Mouse (Mus musculus) left cerebral cortex, adult 11 months (tissue): ENCODE results near the gene Dmd.
A peak's percentile ranks its signal among the peaks of the same experiment; 100 is the strongest.

Experiments used
- DNase-seq: peaks from one replicate; pipeline ENCODE4 v3.0.0; 2022; ENCODE audit warnings: low spot score

Gene Dmd

GRCm38 (mm10) chrX:85048141-85049110 is 2099.8 kb downstream of the Dmd start:
- DNase-seq = no peak

- no peak for DNase-seq
Measured at GRCm38 (mm10) chrX:85049593-85049992, 2100.9 kb downstream of the Dmd start.

- DNase-seq = no peak
Measured at GRCm38 (mm10) chrX:85073602-85074001, 2124.9 kb downstream of the Dmd start.

GRCm38 (mm10) chrX:85076845-85077244 is 2128.2 kb downstream of the Dmd start:
- DNase-seq = no peak

- DNase-seq = no peak
Measured at GRCm38 (mm10) chrX:85077605-85078004, 2128.9 kb downstream of the Dmd start.

GRCm38 (mm10) chrX:85079174-85079573 is 2130.5 kb downstream of the Dmd start:
- DNase-seq = no peak

- peak; percentile 7 for DNase-seq
Measured at GRCm38 (mm10) chrX:85084237-85085153, 2135.8 kb downstream of the Dmd start.

- DNase-seq = no peak
Measured at GRCm38 (mm10) chrX:85089506-85089905, 2140.8 kb downstream of the Dmd start.

- no peak for DNase-seq
Measured at GRCm38 (mm10) chrX:85093354-85093753, 2144.7 kb downstream of the Dmd start.

GRCm38 (mm10) chrX:85098691-85099090 is 2150.0 kb downstream of the Dmd start:
- no peak for DNase-seq

GRCm38 (mm10) chrX:85112418-85112817 is 2163.7 kb downstream of the Dmd start:
- no peak for DNase-seq

GRCm38 (mm10) chrX:85132706-85133105 is 2184.0 kb downstream of the Dmd start:
- DNase-seq = no peak

GRCm38 (mm10) chrX:85137293-85137692 is 2188.6 kb downstream of the Dmd start:
- no peak for DNase-seq

- no peak for DNase-seq
Measured at GRCm38 (mm10) chrX:85171264-85171663, 2222.6 kb downstream of the Dmd start.

- DNase-seq = no peak
Measured at GRCm38 (mm10) chrX:85187565-85187964, 2238.9 kb downstream of the Dmd start.

GRCm38 (mm10) chrX:85193856-85194255 is 2245.2 kb downstream of the Dmd start:
- no peak for DNase-seq

- no peak for DNase-seq
Measured at GRCm38 (mm10) chrX:85197688-85198087, 2249.0 kb downstream of the Dmd start.

GRCm38 (mm10) chrX:85199398-85199797 is 2250.7 kb downstream of the Dmd start:
- DNase-seq = no peak

- no peak for DNase-seq
Measured at GRCm38 (mm10) chrX:85207001-85207400, 2258.3 kb downstream of the Dmd start.

GRCm38 (mm10) chrX:85226883-85227282 is 2278.2 kb downstream of the Dmd start:
- no peak for DNase-seq

GRCm38 (mm10) chrX:85249379-85249778 is 2300.7 kb downstream of the Dmd start, which contains the start of gene Fthl17a:
Gene Fthl17a, plus strand, starts transcription at chrX:85249679.
- DNase-seq = no peak
